Mouse (Mus musculus) T-helper 17 cell (primary cell): ENCODE measurements around the gene Ptpn22.
"Not testable (repeated sequence)": the region's sequence is repeated elsewhere in the genome, so short reads cannot be mapped to it uniquely, and the experiment has no call there.

ENCODE experiments used
- in situ Hi-C, 2 experiments: fragments of 300-600 bp; cut with MboI, MseI; formaldehyde crosslinking; loops; 1 replicate in 1 of 2; 2 replicates in 1 of 2; pipeline ENCODE4 v1.15.1; 2025; ENCODE audit warnings: high pct_unique_total_duplicates in 2 of 2

The Ptpn22 gene

DNA sequence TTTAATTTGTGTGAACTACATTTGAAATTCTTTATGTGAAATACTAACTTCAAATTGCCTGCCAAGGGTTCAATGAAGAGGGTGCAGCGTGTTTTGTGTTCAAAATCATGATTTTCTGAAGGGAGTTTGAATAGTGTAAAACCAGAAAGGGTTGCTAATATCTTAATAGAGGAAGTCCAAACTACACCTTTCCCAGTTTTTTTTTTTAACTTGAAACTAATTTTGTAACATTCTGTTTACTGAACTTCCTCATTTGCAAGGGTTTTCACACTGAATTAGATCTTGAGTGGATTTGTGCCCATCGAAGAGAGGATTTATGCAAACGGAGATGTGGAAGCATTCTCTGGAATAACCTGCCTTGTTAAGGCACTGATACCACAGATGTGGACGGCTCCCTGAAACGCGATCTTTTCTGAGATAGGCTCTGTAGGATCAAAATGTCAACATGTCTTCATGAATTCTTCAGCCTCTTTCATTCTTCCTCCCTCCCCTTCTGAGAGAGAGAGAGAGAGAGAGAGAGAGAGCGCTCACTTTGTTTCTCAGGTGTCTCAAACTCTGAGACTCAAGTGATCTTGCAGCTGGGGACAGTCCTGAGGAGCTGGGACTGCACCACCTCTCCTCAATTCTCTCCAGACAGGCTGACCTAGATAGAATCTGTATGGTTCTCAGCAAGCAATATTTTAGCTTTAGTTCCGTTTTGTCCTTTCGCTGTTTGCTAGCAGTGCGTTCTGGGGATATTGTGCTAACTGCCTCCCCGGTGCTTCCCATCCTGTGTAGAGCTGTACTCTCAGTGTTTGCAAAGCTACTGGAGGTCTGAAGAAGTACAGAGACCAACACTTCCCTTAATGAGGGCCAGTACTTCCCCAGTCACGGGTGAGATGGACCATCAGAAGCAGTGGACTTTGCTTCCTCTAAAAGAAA lies at the start of gene Ptpn22:
Gene Ptpn22 (plus strand): TSS at position 915 of the 921 bp plus-strand sequence.
- in situ Hi-C loops: loop anchor here in 1 of 2 experiments (5.0 kb wide), 1 partner anchor 67 kb away; the partner anchor contains the start of gene Hipk1

DNA sequence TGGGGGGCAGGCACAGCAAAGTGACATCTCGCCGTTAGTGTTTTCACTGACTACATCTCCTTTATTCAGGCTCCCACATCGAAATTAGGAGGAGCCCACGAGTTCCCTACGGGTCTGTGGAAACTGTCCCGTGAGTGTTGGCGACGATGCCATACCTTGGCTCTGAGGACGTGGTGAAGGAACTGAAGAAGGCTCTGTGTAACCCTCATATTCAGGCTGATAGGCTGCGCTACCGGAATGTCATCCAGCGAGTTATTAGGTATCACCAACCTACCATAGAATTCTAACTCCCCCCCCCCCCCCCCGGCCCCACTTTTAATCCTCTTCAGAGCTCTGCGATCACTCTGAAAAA lies 49.8 kb upstream of the Ptpn22 start:
- in situ Hi-C loops: loop anchor here (5.0 to 10.0 kb wide), 2 partner anchors 63 to 625 kb away; no protein-coding TSS in a partner anchor

DNA sequence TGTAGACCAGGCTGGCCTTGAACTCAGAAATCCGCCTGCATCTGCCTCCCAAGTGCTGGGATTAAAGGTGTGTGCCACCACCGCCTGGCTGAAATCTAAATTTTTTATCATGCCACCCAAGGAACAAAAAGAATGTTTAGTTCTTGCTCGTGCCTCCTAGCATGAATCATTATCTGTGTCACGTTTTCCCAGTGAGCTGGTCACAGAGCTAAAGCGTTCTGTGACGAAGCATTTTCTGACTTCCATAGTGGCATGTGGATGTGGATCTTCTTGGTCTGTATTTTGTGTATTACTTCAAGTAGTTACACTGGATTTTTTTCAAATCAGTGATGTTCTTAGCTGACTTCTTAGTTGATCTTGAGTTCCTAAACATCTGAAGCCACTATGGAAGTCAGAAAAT lies 48.6 kb upstream of the Ptpn22 start:
- in situ Hi-C loops: loop anchor here (5.0 to 10.0 kb wide), 2 partner anchors 61 to 624 kb away; no protein-coding TSS in a partner anchor

DNA sequence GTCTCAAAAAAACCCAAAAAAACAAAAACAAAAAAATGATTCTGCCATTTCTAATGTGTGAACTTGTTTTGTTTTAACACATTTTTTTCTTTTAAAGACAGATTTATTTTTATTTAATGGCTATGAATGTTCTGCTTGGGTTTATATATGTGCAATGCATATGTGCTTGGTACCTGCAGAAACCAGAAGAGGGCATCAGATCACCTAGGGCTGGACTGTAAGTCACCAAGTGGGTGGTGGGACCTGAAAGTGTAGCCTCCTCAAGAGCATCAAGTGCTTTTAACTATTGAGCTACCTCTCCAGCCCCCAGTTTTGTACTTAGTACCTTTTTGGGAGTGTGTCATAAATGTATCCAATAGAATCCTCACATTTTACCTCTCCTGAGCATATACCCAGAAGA lies 32.0 kb upstream of the Ptpn22 start:
- in situ Hi-C loops: loop anchor here in 1 of 2 experiments (10.0 kb wide), 1 partner anchor 277 kb away; no protein-coding TSS in a partner anchor

DNA sequence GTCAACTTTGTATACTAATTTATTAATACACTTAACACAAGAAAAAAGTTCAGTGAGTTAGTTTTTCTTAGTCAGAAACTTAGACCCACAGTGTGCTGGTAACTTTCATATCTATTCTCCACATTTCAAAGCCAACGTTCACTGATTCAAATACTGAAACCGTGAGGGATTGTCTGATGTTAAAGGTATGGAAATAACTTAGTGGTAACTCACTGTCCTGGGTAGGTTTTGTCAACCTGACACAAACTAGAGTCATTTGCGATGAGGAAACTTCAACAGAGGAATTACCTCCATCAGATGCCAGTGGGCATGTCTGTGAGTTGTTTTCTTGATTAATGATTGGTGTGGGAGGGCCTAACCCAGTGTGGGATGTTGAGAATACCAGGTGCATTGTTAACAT lies 30.6 kb upstream of the Ptpn22 start:
- in situ Hi-C loops: loop anchor here in 1 of 2 experiments (10.0 kb wide), 1 partner anchor 276 kb away; no protein-coding TSS in a partner anchor

DNA sequence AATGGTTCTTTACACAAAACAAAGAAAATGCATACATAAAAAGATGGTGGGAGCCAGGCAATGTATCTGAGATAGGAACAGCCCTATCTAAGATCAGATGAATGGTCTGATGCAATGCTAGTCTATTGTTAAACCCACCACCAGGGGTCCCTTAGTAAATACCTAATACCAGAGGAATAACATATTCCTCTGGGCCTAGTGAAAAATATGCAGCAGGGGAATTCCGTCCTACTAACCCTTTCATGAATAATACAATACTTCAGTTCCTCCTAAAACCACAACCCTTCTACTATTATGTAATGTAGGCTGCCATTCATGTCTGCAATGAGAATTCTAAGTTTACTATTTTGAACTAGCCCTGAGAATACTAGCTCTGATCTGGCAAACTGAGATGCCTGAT lies 28.9 kb upstream of the Ptpn22 start:
- in situ Hi-C loops: loop anchor here in 1 of 2 experiments (10.0 kb wide), 1 partner anchor 386 kb away; no protein-coding TSS in a partner anchor

DNA sequence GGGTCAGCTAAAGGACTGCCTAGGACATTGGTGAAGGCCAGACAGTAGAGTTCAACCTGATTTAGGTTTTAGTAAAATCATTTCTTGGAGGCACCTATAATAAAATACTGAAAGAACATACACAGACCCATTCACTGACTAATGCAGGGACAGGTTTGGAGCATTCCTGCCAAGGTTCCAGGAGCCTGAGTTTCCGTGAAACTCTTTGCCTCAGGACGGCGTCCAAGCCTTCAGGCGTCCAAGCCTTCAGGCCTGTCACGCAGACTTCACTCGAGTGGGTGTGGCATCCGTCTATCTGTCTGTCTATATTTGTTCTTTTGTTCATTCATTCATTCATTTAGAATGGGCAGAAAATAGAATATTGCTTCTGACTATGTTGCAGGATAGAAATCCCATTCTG lies 28.4 kb upstream of the Ptpn22 start:
- in situ Hi-C loops: loop anchor here in 1 of 2 experiments (10.0 kb wide), 1 partner anchor 386 kb away; no protein-coding TSS in a partner anchor

DNA sequence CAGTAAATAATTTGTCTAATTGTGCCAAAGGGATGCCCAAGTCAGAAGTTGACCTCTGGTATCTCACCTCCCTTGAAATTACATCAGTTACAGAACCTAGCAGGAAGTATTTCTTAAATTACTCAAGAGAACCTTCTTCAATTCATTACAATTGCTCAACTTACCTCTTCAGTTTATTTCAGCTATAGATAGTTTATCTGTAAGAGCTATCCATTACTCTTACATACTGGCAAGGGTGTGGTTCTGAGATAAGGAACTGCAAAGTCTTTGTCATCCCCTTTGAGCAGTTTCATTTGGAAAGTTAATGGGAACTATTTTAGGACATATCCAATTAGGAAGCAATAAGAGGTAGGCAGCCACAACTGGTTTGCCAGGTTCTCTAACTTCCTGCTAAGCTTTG lies 27.2 kb upstream of the Ptpn22 start, which contains the start of gene Bcl2l15:
Gene Bcl2l15 (plus strand): TSS at position 176 of the 400 bp plus-strand sequence.
- in situ Hi-C loops: loop anchor here in 1 of 2 experiments (10.0 kb wide), 1 partner anchor 388 kb away; no protein-coding TSS in a partner anchor

DNA sequence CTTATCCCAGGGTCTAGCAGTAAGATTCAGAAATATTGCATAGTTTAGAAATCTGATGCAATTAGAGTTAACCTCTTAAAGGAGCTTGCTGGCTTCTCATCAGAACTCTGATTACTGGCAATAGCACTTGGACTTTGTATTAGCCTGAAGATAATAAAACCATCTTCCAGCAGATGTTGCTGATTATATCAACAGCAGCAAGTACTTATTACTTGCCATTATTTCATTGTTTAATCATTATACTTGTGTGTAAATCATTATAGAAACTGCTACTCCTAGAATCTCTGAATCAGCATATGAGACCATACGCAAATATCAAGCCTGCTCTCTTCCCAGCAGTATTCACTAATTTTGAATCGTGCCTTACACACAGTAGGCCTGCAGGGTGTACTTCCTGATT lies 25.6 kb upstream of the Ptpn22 start:
- in situ Hi-C loops: loop anchor here in 1 of 2 experiments (10.0 kb wide), 1 partner anchor 389 kb away; no protein-coding TSS in a partner anchor

DNA sequence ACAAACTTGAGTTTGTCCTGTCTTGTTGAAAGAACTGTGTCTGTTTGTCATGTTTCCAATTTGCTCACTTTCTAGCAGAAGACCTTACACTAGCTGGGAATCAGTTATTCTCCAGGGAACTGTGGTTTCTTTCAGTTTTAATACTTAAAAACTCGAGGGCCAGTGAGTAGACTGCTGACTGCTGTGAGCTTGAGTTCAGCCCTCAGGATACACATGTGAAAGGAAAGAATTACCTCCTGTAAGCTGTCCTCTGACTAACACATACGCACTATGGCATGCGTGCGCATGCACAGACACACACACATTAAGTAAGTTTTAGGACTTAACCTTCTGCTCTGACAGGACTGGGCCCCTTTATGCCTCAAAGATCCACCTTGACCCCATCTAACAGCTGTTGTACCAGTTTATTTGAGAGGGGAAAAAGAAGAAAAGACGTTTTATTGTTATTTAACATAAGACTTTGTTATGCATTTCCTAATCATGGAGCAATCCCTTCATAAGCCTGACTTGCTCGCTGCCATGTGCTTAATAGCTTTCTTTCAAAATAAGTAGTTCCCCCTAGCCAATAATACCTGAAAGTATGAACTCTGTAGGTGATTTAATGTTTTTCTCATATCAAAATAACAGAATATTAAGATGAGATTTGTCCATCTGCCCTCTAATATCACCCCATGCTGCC lies 24.2 kb upstream of the Ptpn22 start:
- in situ Hi-C loops: loop anchor here in 1 of 2 experiments (10.0 kb wide), 1 partner anchor 391 kb away; no protein-coding TSS in a partner anchor

DNA sequence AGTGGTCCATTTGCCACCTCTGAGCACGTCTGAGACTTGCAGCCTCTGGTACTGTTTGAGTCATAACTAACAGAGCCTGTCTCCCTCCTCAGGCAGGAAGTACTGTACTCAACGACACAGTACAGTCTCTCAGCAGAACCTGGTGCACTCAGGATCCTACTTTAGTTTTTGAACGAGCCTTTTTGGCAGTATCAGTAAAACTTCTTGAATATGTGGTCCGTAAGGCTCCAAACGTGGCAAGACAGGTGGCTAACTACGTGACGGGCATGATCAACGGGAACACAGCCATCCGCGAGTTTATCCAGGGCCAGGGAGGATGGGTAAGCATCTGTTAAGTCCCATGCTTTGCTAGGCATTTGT lies 23.7 kb upstream of the Ptpn22 start:
- in situ Hi-C loops: loop anchor here in 1 of 2 experiments (10.0 kb wide), 1 partner anchor 391 kb away; no protein-coding TSS in a partner anchor

DNA sequence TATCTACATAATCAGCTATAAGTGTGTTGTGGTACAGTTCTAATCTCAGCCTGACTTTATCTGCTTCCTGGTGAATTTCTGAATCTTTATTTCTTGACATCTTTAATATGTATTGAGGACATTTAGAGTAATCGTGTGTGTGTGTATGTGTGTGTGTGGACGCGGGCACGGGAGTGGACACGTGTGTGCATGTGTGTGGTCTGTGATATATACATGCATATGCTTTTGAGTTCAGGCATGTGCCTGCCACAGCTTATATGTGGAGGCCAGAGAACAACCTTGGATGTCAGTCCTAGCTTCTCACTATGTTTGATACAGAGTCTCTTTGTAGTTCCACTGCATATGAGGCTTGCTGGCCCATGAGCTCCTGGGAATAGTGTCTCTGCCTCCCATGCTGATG lies 23.1 kb upstream of the Ptpn22 start:
- in situ Hi-C loops: loop anchor here in 1 of 2 experiments (10.0 kb wide), 1 partner anchor 392 kb away; no protein-coding TSS in a partner anchor

DNA sequence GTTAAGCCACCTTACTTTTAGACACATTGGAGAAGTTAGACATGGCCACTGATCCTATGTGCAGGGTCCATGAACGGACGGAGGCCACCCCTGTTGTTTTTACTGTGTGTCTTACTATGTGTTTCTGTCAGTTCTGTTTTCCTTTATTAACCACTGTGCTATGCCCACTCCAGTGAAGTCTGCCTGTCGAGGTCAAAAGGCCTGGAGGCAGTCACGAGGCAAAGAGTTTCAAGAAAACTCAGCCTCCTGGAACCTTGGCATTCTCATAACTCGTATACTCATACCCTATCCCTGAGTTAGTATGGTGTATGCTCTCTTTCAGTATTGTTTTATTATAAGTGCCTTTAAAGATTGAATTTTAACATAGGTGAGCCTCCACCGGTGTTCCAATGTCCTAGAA lies 19.9 kb upstream of the Ptpn22 start:
- in situ Hi-C loops: loop anchor here in 1 of 2 experiments (10.0 kb wide), 1 partner anchor 395 kb away; no protein-coding TSS in a partner anchor

DNA sequence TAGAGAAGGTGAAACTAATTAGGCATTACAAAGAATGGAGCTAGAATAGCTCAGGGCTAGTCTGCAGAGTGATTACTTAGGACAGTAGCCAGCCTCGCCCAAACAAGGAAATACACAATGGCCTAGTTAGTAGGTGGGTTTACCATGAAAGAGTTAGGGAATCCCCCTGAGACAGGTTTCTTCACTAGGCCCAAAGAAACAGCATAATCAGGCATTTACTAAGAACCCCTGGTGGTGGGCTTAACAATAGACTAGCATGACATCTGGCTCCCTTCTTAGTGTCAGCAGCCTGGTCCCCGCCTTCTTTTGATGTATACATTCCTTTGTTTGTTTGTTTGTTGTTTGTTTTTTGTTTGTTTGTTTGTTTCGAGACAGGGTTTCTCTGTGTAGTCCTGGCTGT lies 19.4 kb upstream of the Ptpn22 start:
- in situ Hi-C loops: not testable (repeated sequence)

DNA sequence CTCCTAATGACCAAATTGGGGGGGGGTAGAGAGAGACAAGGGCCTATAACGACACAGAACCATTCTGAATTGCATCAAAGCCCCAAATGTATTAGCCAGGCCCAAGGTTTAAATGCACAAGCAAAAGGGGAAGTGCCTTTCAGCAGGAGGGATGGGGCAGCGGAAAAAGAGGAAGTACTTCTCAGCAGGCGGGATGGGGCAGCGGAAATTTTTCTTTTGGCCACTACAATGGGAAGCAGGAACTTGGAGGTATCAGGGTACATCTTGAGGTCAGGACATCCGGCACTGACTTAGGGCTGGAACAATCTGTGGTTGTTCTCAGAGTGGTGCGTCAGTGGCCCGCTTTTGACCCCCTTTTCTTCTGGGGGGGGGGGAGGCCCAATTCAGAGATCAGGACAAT lies 18.6 kb upstream of the Ptpn22 start:
- in situ Hi-C loops: not testable (repeated sequence)

DNA sequence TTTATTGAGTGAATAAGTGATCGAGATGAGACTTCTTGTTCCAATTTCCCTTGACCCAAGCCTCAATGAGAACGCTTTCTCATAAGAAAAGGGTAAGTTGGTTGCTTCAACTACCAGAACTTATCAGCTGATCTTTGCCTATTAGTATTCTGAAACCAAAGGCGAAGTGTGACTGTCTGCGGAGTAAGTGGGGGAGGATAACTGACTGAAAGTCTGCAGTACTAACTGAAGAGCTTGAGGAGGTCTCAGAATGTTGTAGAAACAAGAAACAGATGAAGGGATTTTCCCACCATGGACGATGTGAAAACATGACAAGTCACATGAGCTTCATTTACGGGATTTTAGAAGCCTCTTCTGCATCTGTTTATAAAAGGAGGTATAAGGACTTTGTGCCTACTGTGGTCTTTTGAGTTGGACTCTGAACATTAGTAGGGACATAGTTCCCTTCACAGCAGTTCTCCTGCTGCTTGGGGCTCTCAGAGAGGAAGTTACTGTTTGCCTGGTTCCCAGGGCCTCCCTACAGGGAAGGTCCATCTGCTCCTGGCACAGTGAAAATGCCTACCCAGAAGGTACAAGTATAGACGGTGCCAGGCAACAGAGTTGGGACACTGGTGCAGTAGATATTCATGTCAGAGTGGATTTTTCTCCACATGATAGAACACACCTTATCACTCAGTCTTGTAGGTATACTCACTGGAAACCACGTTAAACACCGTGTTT lies 8.8 kb upstream of the Ptpn22 start:
- in situ Hi-C loops: loop anchor here (5.0 kb wide), 1 partner anchor 36 kb away; no protein-coding TSS in a partner anchor

DNA sequence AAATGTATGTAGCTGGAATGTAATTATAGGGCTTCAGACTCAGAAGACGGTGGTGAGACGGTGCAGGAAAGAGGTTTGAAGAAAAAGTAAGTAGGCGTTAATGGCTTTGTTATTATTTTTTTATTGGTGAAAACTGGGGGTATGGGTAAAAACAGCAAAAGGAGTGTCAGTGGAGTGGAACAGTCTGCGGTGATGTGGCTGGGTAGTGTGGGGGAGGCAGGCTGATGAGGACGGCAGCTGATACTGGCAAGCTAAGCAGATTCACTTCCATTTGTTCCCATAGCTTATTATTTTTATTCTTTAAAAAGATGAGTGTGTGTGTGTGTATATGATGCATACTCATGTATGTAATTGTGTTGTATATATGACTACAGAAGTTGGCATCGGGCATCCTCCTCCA lies 8.1 kb upstream of the Ptpn22 start:
- in situ Hi-C loops: loop anchor here (5.0 kb wide), 1 partner anchor 36 kb away; no protein-coding TSS in a partner anchor

DNA sequence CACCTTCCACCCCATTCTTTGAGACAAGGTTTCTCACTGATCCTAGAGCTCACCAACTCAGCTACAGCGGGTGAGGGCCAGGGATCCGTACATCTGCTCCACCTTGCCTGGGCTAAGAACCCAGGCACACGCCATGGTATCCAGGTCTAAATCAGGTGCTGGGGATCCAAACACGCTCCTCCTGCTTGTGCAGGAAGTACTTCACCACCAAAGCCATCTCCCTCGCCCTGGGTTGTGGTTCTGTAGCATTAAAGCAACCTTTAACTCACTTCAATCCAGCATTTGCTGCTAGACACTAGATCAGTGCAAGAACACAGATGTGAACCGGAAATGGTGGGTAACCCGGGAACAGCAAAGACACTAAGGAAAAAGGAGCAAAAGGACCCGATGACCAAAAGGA lies 7.7 kb upstream of the Ptpn22 start:
- in situ Hi-C loops: loop anchor here (5.0 kb wide), 1 partner anchor 35 kb away; no protein-coding TSS in a partner anchor

DNA sequence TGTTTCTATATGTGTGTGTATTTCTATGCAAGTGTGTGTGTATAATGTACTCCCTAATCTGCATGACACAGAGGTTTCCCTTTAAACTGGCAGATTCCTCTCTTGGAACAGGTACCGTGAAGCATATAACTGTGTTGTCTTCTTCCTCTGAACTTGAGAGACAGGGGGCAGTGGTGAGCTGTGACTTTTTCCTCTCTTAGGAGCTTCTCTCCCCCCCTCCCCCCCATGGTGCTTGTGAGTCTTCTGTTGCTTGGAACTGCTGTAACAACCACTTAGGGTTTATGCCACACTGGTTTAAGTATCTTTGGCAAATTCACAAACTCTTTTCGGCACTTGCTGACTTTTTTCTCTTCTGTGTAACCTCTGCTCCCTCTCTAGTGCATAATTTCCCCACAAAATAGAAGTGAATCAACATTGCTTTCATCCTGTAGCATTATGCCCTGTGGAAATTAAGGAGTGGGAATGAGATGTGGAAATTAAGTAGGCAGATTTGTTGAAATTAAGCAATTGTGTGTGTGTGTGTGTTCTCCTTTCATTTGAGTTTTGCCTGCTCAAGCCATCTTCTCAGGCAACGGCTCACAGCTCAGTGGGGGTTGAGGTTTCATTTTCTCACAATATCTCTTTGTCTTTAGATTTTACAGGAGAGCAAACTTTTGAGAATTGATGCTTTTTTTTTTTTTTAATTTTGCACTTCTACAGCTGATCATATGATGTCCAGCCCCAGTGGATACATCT lies 6.9 kb upstream of the Ptpn22 start:
- in situ Hi-C loops: loop anchor here (5.0 kb wide), 1 partner anchor 35 kb away; no protein-coding TSS in a partner anchor

DNA sequence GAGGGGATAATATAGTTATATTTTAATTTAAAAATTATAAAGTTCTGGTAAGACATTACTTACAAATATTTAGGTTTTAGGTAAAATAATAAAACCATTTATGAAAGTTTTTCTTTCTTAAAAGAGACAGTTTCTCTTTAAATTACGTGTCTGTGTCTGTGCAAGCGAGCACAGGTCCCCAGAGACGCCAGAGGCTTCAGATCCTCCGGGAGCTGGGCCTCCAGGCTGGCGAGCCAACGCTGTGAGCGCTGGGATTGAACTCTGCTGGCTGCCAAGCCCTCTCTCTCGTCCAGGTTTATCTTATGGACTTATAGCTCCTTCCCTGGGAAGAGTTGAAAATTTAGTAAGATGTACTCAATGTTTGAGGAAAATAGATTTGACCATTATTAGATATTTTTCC lies 5.8 kb upstream of the Ptpn22 start:
- in situ Hi-C loops: loop anchor here (5.0 kb wide), 1 partner anchor 33 kb away; no protein-coding TSS in a partner anchor
